Mouse (Mus musculus): Measurements from ENCODE around the gene Cyp3a16. TPM values are rescaled to one million over a fixed set of nuclear protein-coding genes. Genes with fewer than 3 reads are reported as not detected.
"Not testable (repeated sequence)": the region's sequence is repeated elsewhere in the genome, so short reads cannot be mapped to it uniquely, and the experiment has no call there.

Cyp3a16 gene
- not detected in 2 replicates for polyA plus RNA-seq (2011; ENCODE audit: insufficient read length, low read depth, missing spikeins)

GRCm38 (mm10) chr5:145469623-145470022 is at the start of gene Cyp3a16:
TSS of gene Cyp3a16 (minus strand) at chr5:145469723.
- H3K27ac ChIP-seq (ENCODE audit: insufficient read depth, low read length); H3K4me1 ChIP-seq (ENCODE audit: control insufficient read depth, insufficient read depth, low read length); H3K4me3 ChIP-seq (ENCODE audit: insufficient read depth, low read length): not testable (repeated sequence)

- TF ChIP-seq POLR2A (IDR thresholded peaks at IDR 0.05; ENCODE audit: low read depth, low read length) (no peak), CTCF (IDR thresholded peaks at IDR 0.05; ENCODE audit: borderline replicate concordance, insufficient read depth, low read length) (no peak)
Measured at GRCm38 (mm10) chr5:145490300-145490699, 20.8 kb upstream of the Cyp3a16 start.

GRCm38 (mm10) chr5:145464304-145465088 is 5.0 kb downstream of the Cyp3a16 start:
- Histone ChIP-seq H3K4me1 (ENCODE audit: control insufficient read depth, insufficient read depth, low read length) (no peaks in the 10 kb centered on the region), H3K27ac (ENCODE audit: insufficient read depth, low read length) (no peak overlapping the region), H3K4me3 (ENCODE audit: insufficient read depth, low read length) (no peak overlapping the region)
- TF ChIP-seq POLR2A (IDR thresholded peaks at IDR 0.05; ENCODE audit: low read depth, low read length) = no peak
- TF ChIP-seq CTCF (IDR thresholded peaks at IDR 0.05; ENCODE audit: borderline replicate concordance, insufficient read depth, low read length) = no peak

More at GRCm38 (mm10) chr5:145490300-145490699, 20.8 kb upstream of the Cyp3a16 start:
- Histone ChIP-seq H3K4me3 (ENCODE audit: insufficient read depth, low read length) (no peak overlapping the region), H3K4me1 (ENCODE audit: control insufficient read depth, insufficient read depth, low read length) (no peaks in the 10 kb centered on the region), H3K27ac (ENCODE audit: insufficient read depth, low read length) (no peak overlapping the region)

- no peak overlapping the region for H3K27ac ChIP-seq (ENCODE audit: insufficient read depth, low read length)
- TF ChIP-seq POLR2A (IDR thresholded peaks at IDR 0.05; ENCODE audit: low read depth, low read length) (no peak), CTCF (IDR thresholded peaks at IDR 0.05; ENCODE audit: borderline replicate concordance, insufficient read depth, low read length) (no peak)
- H3K4me3 ChIP-seq (ENCODE audit: insufficient read depth, low read length) = no peak overlapping the region
- H3K4me1 ChIP-seq (ENCODE audit: control insufficient read depth, insufficient read depth, low read length) = no peaks in the 10 kb centered on the region
Measured at GRCm38 (mm10) chr5:145462321-145462720, 7.2 kb downstream of the Cyp3a16 start.

GRCm38 (mm10) chr5:145454389-145454788 is 15.1 kb downstream of the Cyp3a16 start:
- H3K27ac ChIP-seq (ENCODE audit: insufficient read depth, low read length) = no peak overlapping the region
- no peak overlapping the region for H3K4me3 ChIP-seq (ENCODE audit: insufficient read depth, low read length)
- H3K4me1 ChIP-seq (ENCODE audit: control insufficient read depth, insufficient read depth, low read length) = no peaks in the 10 kb centered on the region
- TF ChIP-seq POLR2A (IDR thresholded peaks at IDR 0.05; ENCODE audit: low read depth, low read length) (no peak), CTCF (IDR thresholded peaks at IDR 0.05; ENCODE audit: borderline replicate concordance, insufficient read depth, low read length) (no peak)

- TF ChIP-seq POLR2A (IDR thresholded peaks at IDR 0.05; ENCODE audit: low read depth, low read length) = no peak
- no peak for TF ChIP-seq CTCF (IDR thresholded peaks at IDR 0.05; ENCODE audit: borderline replicate concordance, insufficient read depth, low read length)
- Histone ChIP-seq H3K4me1 (ENCODE audit: control insufficient read depth, insufficient read depth, low read length) (no peaks in the 10 kb centered on the region), H3K27ac (ENCODE audit: insufficient read depth, low read length) (no peak overlapping the region), H3K4me3 (ENCODE audit: insufficient read depth, low read length) (no peak overlapping the region)
Measured at GRCm38 (mm10) chr5:145433688-145434087, 35.8 kb downstream of the Cyp3a16 start.

- Histone ChIP-seq H3K4me3 (ENCODE audit: insufficient read depth, low read length) (no peak overlapping the region), H3K27ac (ENCODE audit: insufficient read depth, low read length) (no peak overlapping the region), H3K4me1 (ENCODE audit: control insufficient read depth, insufficient read depth, low read length) (no peaks in the 10 kb centered on the region)
- TF ChIP-seq CTCF (IDR thresholded peaks at IDR 0.05; ENCODE audit: borderline replicate concordance, insufficient read depth, low read length) (no peak), POLR2A (IDR thresholded peaks at IDR 0.05; ENCODE audit: low read depth, low read length) (no peak)
Measured at GRCm38 (mm10) chr5:145431004-145431403, 38.5 kb downstream of the Cyp3a16 start.

GRCm38 (mm10) chr5:145422287-145422686 is 47.2 kb downstream of the Cyp3a16 start:
- no peak for TF ChIP-seq POLR2A (IDR thresholded peaks at IDR 0.05; ENCODE audit: low read depth, low read length)
- no peak for TF ChIP-seq CTCF (IDR thresholded peaks at IDR 0.05; ENCODE audit: borderline replicate concordance, insufficient read depth, low read length)
- H3K27ac ChIP-seq (ENCODE audit: insufficient read depth, low read length) = no peak overlapping the region
- H3K4me1 ChIP-seq (ENCODE audit: control insufficient read depth, insufficient read depth, low read length) = no peaks in the 10 kb centered on the region
- H3K4me3 ChIP-seq (ENCODE audit: insufficient read depth, low read length) = no peak overlapping the region

GRCm38 (mm10) chr5:145415416-145415815 is 54.1 kb downstream of the Cyp3a16 start:
- not testable (repeated sequence) for H3K27ac ChIP-seq (ENCODE audit: insufficient read depth, low read length); H3K4me1 ChIP-seq (ENCODE audit: control insufficient read depth, insufficient read depth, low read length); H3K4me3 ChIP-seq (ENCODE audit: insufficient read depth, low read length)

Other genes starting within 250 kb of the Cyp3a16 start
- gene Zfp655, start 238.0 kb downstream of the Cyp3a16 start, polyA plus RNA-seq (2011; ENCODE audit: insufficient read length, low read depth, missing spikeins) = 28.8 and 34.4 TPM in 2 replicates
- gene Zscan25, start 189.2 kb downstream of the Cyp3a16 start, polyA plus RNA-seq (2011; ENCODE audit: insufficient read length, low read depth, missing spikeins) = 7.2 and 8.1 TPM in 2 replicates
- not detected in 2 replicates for gene Cyp3a57, start 124.4 kb downstream of the Cyp3a16 start, polyA plus RNA-seq (2011; ENCODE audit: insufficient read length, low read depth, missing spikeins)
- gene Cyp3a41b, start 115.0 kb upstream of the Cyp3a16 start, polyA plus RNA-seq (2011; ENCODE audit: insufficient read length, low read depth, missing spikeins) = not detected in 2 replicates

Data from embryonic fibroblast, embryonic 13.5 days (primary cell).